8 mouse cellular contexts compared by ENCODE assay signal in the genomic region with DNA sequence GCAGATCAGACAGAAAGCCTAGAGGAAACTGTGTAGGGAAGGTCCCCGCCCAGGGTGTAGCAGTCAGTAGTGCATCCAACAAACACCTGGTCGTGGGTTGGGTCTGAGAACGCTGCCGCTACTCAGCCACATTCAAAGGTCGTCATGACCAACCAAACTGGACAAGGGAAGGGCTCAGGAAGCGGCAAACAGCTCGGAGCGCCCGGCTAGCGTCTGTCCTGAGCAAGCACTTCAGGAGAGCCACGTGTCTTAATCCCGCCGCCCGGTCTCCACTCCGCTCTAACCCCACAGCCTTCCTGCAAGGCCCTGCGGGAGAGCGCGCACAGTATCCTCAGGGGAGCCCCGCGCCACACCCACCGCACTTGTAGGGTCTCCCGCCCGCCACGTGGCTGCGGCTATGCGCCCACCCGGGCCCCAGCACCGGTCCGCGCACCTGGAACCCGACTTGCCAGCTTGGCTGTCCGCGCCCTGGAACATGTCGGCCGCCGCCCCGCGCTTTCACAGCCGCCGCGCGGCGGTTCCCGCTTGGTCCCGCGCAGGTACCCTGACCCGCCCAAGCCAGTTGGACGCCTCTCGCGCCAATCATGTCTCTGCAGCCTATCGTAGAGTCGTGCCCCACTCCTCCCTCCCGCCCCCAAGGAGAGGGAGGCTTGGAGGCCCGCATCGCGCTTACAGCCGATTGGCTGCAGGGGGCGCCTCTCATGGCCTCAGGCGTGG. TPM values are rescaled to one million over a fixed set of nuclear protein-coding genes. Genes with fewer than 3 reads are reported as not detected.
DNase-seq lines count a peak whose midpoint lies in the region; ATAC-seq lines count a peak whose summit lies in the region.

Jpt2 (minus strand) TSS at position 555 of the 717 bp plus-strand sequence.

- peaks cover 10% of the 10 kb centered on the region for H3K4me1 ChIP-seq in midbrain, embryonic 11.5 days (ENCODE audit: control insufficient read depth, insufficient read depth, low read length)

- H3K27ac ChIP-seq in midbrain, embryonic 11.5 days (ENCODE audit: low read depth, low read length), result peak within 1 kb of the TSS; percentile 76

- peak; percentile 99 for DNase-seq in adrenal gland, postnatal 10 days
- DNase-seq in embryo, embryonic 11.5 days (ENCODE audit: low read depth, low spot score), result peak; percentile 98
- DNase-seq in gastrocnemius, postnatal 36 days, result peak; percentile 92 to 98
- DNase-seq in kidney, adult 11 months, result peak; percentile 98
- DNase-seq in left cerebral cortex, postnatal 4 days, result peak; percentile 100
- DNase-seq in midbrain, embryonic 11.5 days (ENCODE audit: low spot score, missing footprints), result peak; percentile 99
- DNase-seq in right cerebral cortex, postnatal 4 days, result peak; percentile 98
- DNase-seq in yolk sac, embryonic 10.5 days (ENCODE audit: low spot score), result peak; percentile 99

- WGBS in midbrain, embryonic 11.5 days, result under 1% methylated on average over 50 of the region's 59 CpGs

- H3K27me3 ChIP-seq in midbrain, embryonic 11.5 days (ENCODE audit: control insufficient read depth, insufficient read depth, low read length), result no peaks in the 10 kb centered on the region

- H3K4me3 ChIP-seq in midbrain, embryonic 11.5 days (ENCODE audit: low read depth, low read length), result peak within 1 kb of the TSS; percentile 88

- peaks cover 20% of the 10 kb centered on the region for H3K36me3 ChIP-seq in midbrain, embryonic 11.5 days (ENCODE audit: control insufficient read depth, insufficient read depth, low read length)

- intact Hi-C loops in gastrocnemius, postnatal 36 days (cut with DNase I), result no loop called here
- intact Hi-C loops in left cerebral cortex, postnatal 4 days (cut with DNase I), result no loop called here

- H3K9ac ChIP-seq in midbrain, embryonic 11.5 days (ENCODE audit: low read length), result peak within 1 kb of the TSS; percentile 94

- H3K9me3 ChIP-seq in midbrain, embryonic 11.5 days (ENCODE audit: control insufficient read depth, low read length), result no peaks in the 10 kb centered on the region

- peak; percentile 100 for ATAC-seq in midbrain, embryonic 11.5 days (ENCODE audit: low FRiP score)

- peak within 1 kb of the TSS; percentile 77 for H3K4me2 ChIP-seq in midbrain, embryonic 11.5 days

RNA-seq across cellular contexts. Expression of gene Jpt2, which starts in this region (rescaled TPM):
- total RNA-seq in adrenal gland, postnatal 10 days (2021), result 10 to 100 TPM; 38.4 to 44.4 TPM
- total RNA-seq in gastrocnemius, postnatal 36 days (2021), result 1 to 10 TPM; 6.2 to 6.8 TPM
- total RNA-seq in left cerebral cortex, postnatal 4 days (2021), result 10 to 100 TPM; 31.5 to 37.2 TPM
- polyA plus RNA-seq in midbrain, embryonic 11.5 days (2014; fragmentation: Nextera tagmentation; extraction: Ambion mirVana), result 283 and 284 TPM in 2 replicates

Comparison
In these comparisons a context has a peak if more than half of its experiments do, and no peak if none do; other contexts are left out.
1. Peak in every context shown above with its lines: DNase-seq, ATAC-seq, H3K4me3 ChIP-seq and H3K27ac ChIP-seq.
2. RNA of gene Jpt2 (total RNA-seq): 38.4 to 44.4 TPM in adrenal gland, postnatal 10 days and 31.5 to 37.2 TPM in left cerebral cortex, postnatal 4 days; 6.2 to 6.8 TPM in gastrocnemius, postnatal 36 days; every median in the first group is over 4 times any median in the second.